Mouse (Mus musculus): ENCODE data around the gene Dnaaf5. TPM values are rescaled to one million over a fixed set of nuclear protein-coding genes. Genes with fewer than 3 reads are reported as not detected.

The Dnaaf5 gene
- total RNA-seq, 2 experiments from 2014 or later: 7.8 to 11.4 TPM

- DNase-seq: no peak
- intact Hi-C loops (cut with DNase I): no loop called here
These were observed 70.6 kb downstream of the Dnaaf5 start for GRCm38 (mm10) chr5:139220610-139221009.

- DNase-seq: no peak
- intact Hi-C loops (cut with DNase I): no loop called here
These were observed 73.3 kb downstream of the Dnaaf5 start for GRCm38 (mm10) chr5:139223331-139223730.

- intact Hi-C loops (cut with DNase I): no loop called here
These were observed 77.2 kb downstream of the Dnaaf5 start for GRCm38 (mm10) chr5:139227236-139227635.

GRCm38 (mm10) chr5:139227645-139228044 lies 77.6 kb downstream of the Dnaaf5 start:
- no peak for DNase-seq
- intact Hi-C loops (cut with DNase I): no loop called here

More at GRCm38 (mm10) chr5:139227236-139227635, 77.2 kb downstream of the Dnaaf5 start:
- no peak for DNase-seq

GRCm38 (mm10) chr5:139228318-139228717 lies 78.3 kb downstream of the Dnaaf5 start:
- intact Hi-C loops (cut with DNase I): no loop called here
- DNase-seq: no peak

- no peak for DNase-seq
- intact Hi-C loops (cut with DNase I): no loop called here
These were observed 79.7 kb downstream of the Dnaaf5 start for GRCm38 (mm10) chr5:139229716-139230115.

- intact Hi-C loops (cut with DNase I): no loop called here
- DNase-seq: no peak
These were observed 82.1 kb downstream of the Dnaaf5 start for GRCm38 (mm10) chr5:139232083-139232482.

GRCm38 (mm10) chr5:139234423-139234822 lies 84.4 kb downstream of the Dnaaf5 start:
- no peak for DNase-seq
- intact Hi-C loops (cut with DNase I): no loop called here

Other genes starting within 250 kb of the Dnaaf5 start
- 10 to 100 TPM; 50.3 to 52.3 TPM for gene Pdgfa, start 152.9 kb upstream of the Dnaaf5 start, total RNA-seq (2021)
- gene Prkar1b, start 222 bp upstream of the Dnaaf5 start, total RNA-seq (2021): 100 to 1,000 TPM; 366 to 388 TPM
- 10 to 100 TPM; 77.1 to 81.6 TPM for gene Sun1, start 50.4 kb downstream of the Dnaaf5 start, total RNA-seq (2021)
- 10 to 100 TPM; 54.8 to 59.8 TPM for gene Get4, start 102.1 kb downstream of the Dnaaf5 start, total RNA-seq (2021)
- gene Adap1, start 175.4 kb downstream of the Dnaaf5 start, total RNA-seq (2021): 100 to 1,000 TPM; 219 to 247 TPM
- gene Cox19, start 201.2 kb downstream of the Dnaaf5 start, total RNA-seq (2021): 10 to 100 TPM; 87.8 to 89.3 TPM
- gene Cyp2w1, start 202.4 kb downstream of the Dnaaf5 start, total RNA-seq (2021): not detected
- gene Gpr146, start 227.5 kb downstream of the Dnaaf5 start, total RNA-seq (2021): 1 to 10 TPM; 2.2 to 2.5 TPM